Mouse (Mus musculus): Measurements from ENCODE around the gene Spaca4. TPM values are rescaled to one million over a fixed set of nuclear protein-coding genes. Genes with fewer than 3 reads are reported as not detected.

Spaca4 gene
- polyA plus RNA-seq, 1 experiment from 2014 or later, result not detected

GRCm38 (mm10) chr7:45744387-45744786 is 18.8 kb upstream of the Spaca4 start:
- Histone ChIP-seq H3K27me3 (ENCODE audit: insufficient read depth, low read length) (no peaks in the 10 kb centered on the region), H3K4me3 (ENCODE audit: low read depth, low read length) (no peak overlapping the region), H3K27ac (ENCODE audit: low read depth) (no peak overlapping the region), H3K4me2 (no peak overlapping the region), H3K9ac (no peak overlapping the region), H3K9me3 (ENCODE audit: low read depth, low read length) (no peaks in the 10 kb centered on the region), H3K4me1 (ENCODE audit: insufficient read depth) (no peaks in the 10 kb centered on the region), H3K36me3 (ENCODE audit: insufficient read depth) (no peaks in the 10 kb centered on the region)
- WGBS, result 33% methylated on average over 2 of the region's 2 CpGs
- DNase-seq (peak; percentile 85), ATAC-seq (ENCODE audit: insufficient read depth) (peak; percentile 26; the same call in 1 of the 2 replicates)
- no peak for TF ChIP-seq CTCF (IDR thresholded peaks at IDR 0.05; ENCODE audit: low read depth)

GRCm38 (mm10) chr7:45742338-45742737 is 16.7 kb upstream of the Spaca4 start:
- 29% methylated on average over 19 of the region's 19 CpGs for WGBS
- H3K4me2 ChIP-seq, result peak overlapping the region; percentile 55
- no peaks in the 10 kb centered on the region for H3K36me3 ChIP-seq (ENCODE audit: insufficient read depth)
- no peak for ATAC-seq (ENCODE audit: insufficient read depth)
- H3K9ac ChIP-seq, result no peak overlapping the region
- H3K27me3 ChIP-seq (ENCODE audit: insufficient read depth, low read length), result no peaks in the 10 kb centered on the region
- peak overlapping the region; percentile 28 for H3K4me3 ChIP-seq (ENCODE audit: low read depth, low read length)
- H3K9me3 ChIP-seq (ENCODE audit: low read depth, low read length), result no peaks in the 10 kb centered on the region
- no peaks in the 10 kb centered on the region for H3K4me1 ChIP-seq (ENCODE audit: insufficient read depth)
- TF ChIP-seq CTCF (IDR thresholded peaks at IDR 0.05; ENCODE audit: low read depth), result peak; percentile 49
- H3K27ac ChIP-seq (ENCODE audit: low read depth), result no peak overlapping the region
- no peak for DNase-seq

- peak overlapping the region; percentile 28 for H3K4me3 ChIP-seq (ENCODE audit: low read depth, low read length)
- no peaks in the 10 kb centered on the region for H3K36me3 ChIP-seq (ENCODE audit: insufficient read depth)
- no peak for ATAC-seq (ENCODE audit: insufficient read depth)
- H3K27me3 ChIP-seq (ENCODE audit: insufficient read depth, low read length), result no peaks in the 10 kb centered on the region
- DNase-seq, result no peak
- no peaks in the 10 kb centered on the region for H3K4me1 ChIP-seq (ENCODE audit: insufficient read depth)
- peak overlapping the region; percentile 55 for H3K4me2 ChIP-seq
- H3K27ac ChIP-seq (ENCODE audit: low read depth), result no peak overlapping the region
- TF ChIP-seq CTCF (IDR thresholded peaks at IDR 0.05; ENCODE audit: low read depth), result no peak
- H3K9ac ChIP-seq, result 0 out of 2 replicates have a peak overlapping the region, but pooled peaks have one; percentile 14
- 32% methylated on average over 11 of the region's 11 CpGs for WGBS
- no peaks in the 10 kb centered on the region for H3K9me3 ChIP-seq (ENCODE audit: low read depth, low read length)
Measured at GRCm38 (mm10) chr7:45741777-45742176, 16.2 kb upstream of the Spaca4 start.

GRCm38 (mm10) chr7:45741308-45741707 is 15.7 kb upstream of the Spaca4 start:
- DNase-seq (no peak), ATAC-seq (ENCODE audit: insufficient read depth) (no peak)
- Histone ChIP-seq H3K4me2 (peak overlapping the region; percentile 55; the same call in 1 of the 2 replicates), H3K27me3 (ENCODE audit: insufficient read depth, low read length) (no peaks in the 10 kb centered on the region), H3K27ac (ENCODE audit: low read depth) (no peak overlapping the region), H3K4me1 (ENCODE audit: insufficient read depth) (no peaks in the 10 kb centered on the region), H3K4me3 (ENCODE audit: low read depth, low read length) (peak overlapping the region; percentile 28; the same call in 1 of the 2 replicates), H3K36me3 (ENCODE audit: insufficient read depth) (no peaks in the 10 kb centered on the region), H3K9me3 (ENCODE audit: low read depth, low read length) (no peaks in the 10 kb centered on the region), H3K9ac (no peak overlapping the region)
- no peak for TF ChIP-seq CTCF (IDR thresholded peaks at IDR 0.05; ENCODE audit: low read depth)
- 82% methylated on average over 12 of the region's 12 CpGs for WGBS

- H3K27ac ChIP-seq (ENCODE audit: low read depth), result no peak overlapping the region
- no peaks in the 10 kb centered on the region for H3K27me3 ChIP-seq (ENCODE audit: insufficient read depth, low read length)
- H3K4me3 ChIP-seq (ENCODE audit: low read depth, low read length), result no peak overlapping the region
- ATAC-seq (ENCODE audit: insufficient read depth) (no peak), DNase-seq (no peak)
- H3K4me1 ChIP-seq (ENCODE audit: insufficient read depth), result no peaks in the 10 kb centered on the region
- no peaks in the 10 kb centered on the region for H3K36me3 ChIP-seq (ENCODE audit: insufficient read depth)
- WGBS, result 50% methylated on average over 10 of the region's 10 CpGs
- H3K9me3 ChIP-seq (ENCODE audit: low read depth, low read length), result no peaks in the 10 kb centered on the region
- TF ChIP-seq CTCF (IDR thresholded peaks at IDR 0.05; ENCODE audit: low read depth), result no peak
- H3K4me2 ChIP-seq, result no peak overlapping the region
- H3K9ac ChIP-seq, result no peak overlapping the region
Measured at GRCm38 (mm10) chr7:45739820-45740219, 14.2 kb upstream of the Spaca4 start.

- Histone ChIP-seq H3K36me3 (ENCODE audit: insufficient read depth) (no peaks in the 10 kb centered on the region), H3K9me3 (ENCODE audit: low read depth, low read length) (no peaks in the 10 kb centered on the region), H3K4me3 (ENCODE audit: low read depth, low read length) (no peak overlapping the region), H3K27ac (ENCODE audit: low read depth) (no peak overlapping the region), H3K4me2 (no peak overlapping the region), H3K27me3 (ENCODE audit: insufficient read depth, low read length) (no peaks in the 10 kb centered on the region), H3K9ac (no peak overlapping the region), H3K4me1 (ENCODE audit: insufficient read depth) (no peaks in the 10 kb centered on the region)
- DNase-seq (peak; percentile 95), ATAC-seq (ENCODE audit: insufficient read depth) (peak; percentile 88)
- TF ChIP-seq CTCF (IDR thresholded peaks at IDR 0.05; ENCODE audit: low read depth), result peak; percentile 89
- 4% methylated on average over 9 of the region's 9 CpGs for WGBS
Measured at GRCm38 (mm10) chr7:45739162-45739763, 13.7 kb upstream of the Spaca4 start.

- Histone ChIP-seq H3K36me3 (ENCODE audit: insufficient read depth) (peaks cover 5% of the 10 kb centered on the region), H3K27ac (ENCODE audit: low read depth) (no peak overlapping the region), H3K9ac (no peak overlapping the region), H3K4me3 (ENCODE audit: low read depth, low read length) (no peak overlapping the region), H3K27me3 (ENCODE audit: insufficient read depth, low read length) (no peaks in the 10 kb centered on the region), H3K4me1 (ENCODE audit: insufficient read depth) (no peaks in the 10 kb centered on the region), H3K9me3 (ENCODE audit: low read depth, low read length) (no peaks in the 10 kb centered on the region), H3K4me2 (no peak overlapping the region)
- ATAC-seq (ENCODE audit: insufficient read depth) (no peak), DNase-seq (no peak)
- no peak for TF ChIP-seq CTCF (IDR thresholded peaks at IDR 0.05; ENCODE audit: low read depth)
- 72% methylated on average over 5 of the region's 5 CpGs for WGBS
Measured at GRCm38 (mm10) chr7:45733477-45733876, 7.9 kb upstream of the Spaca4 start.
